Mouse (Mus musculus) CH12.LX (cell line): ENCODE data around the gene Cox8a. TPM values are rescaled to one million over a fixed set of nuclear protein-coding genes. Genes with fewer than 3 reads are reported as not detected.

Source experiments
- DNase-seq: peaks from one replicate; pipeline ENCODE4 v3.0.0-alpha.2; 2013; ENCODE audit errors: extremely low read depth
- H3K27ac ChIP-seq: 2 replicates; pipeline ENCODE4 v1.5.1; 2012; ENCODE audit warnings: low read depth, mild to moderate bottlenecking, control low read depth, moderate library complexity; ENCODE audit not compliant: insufficient read depth
- H3K27me3 ChIP-seq: replicated peaks from 2 replicates; pipeline ENCODE3; 2012; ENCODE audit warnings: inconsistent platforms
- H3K36me3 ChIP-seq, 2 experiments: replicated peaks in 1 of 2; 2 replicates each; pipeline versions ENCODE3 to v1.6.1; 2012; ENCODE audit warnings: inconsistent platforms in 1 of 2, low read length in 1 of 2, mild to moderate bottlenecking in 1 of 2, mixed read lengths in 1 of 2, moderate library complexity in 1 of 2; ENCODE audit not compliant: control insufficient read depth in 1 of 2, insufficient read depth in 1 of 2
- H3K4me1 ChIP-seq, 2 experiments: 2 replicates each; pipeline ENCODE4 v1.6.1; 2012; ENCODE audit warnings: inconsistent platforms in 1 of 2, moderate library complexity in 1 of 2; ENCODE audit not compliant: insufficient read depth in 2 of 2, control insufficient read depth in 1 of 2
- H3K4me2 ChIP-seq: 2 replicates; pipeline ENCODE4 v1.6.1; 2012; ENCODE audit warnings: low read depth, mild to moderate bottlenecking, control low read depth; ENCODE audit not compliant: poor library complexity, insufficient read depth, severe bottlenecking
- H3K4me3 ChIP-seq, 3 experiments: fragments of 150-350 bp in 1 of 3; sonication (generic) in 1 of 3; replicated peaks in 1 of 3; 2 replicates each; pipeline versions ENCODE3 to v1.5.1; 2011 to 2012; ENCODE audit warnings: low read depth in 2 of 3, low read length in 2 of 3, mild to moderate bottlenecking in 2 of 3, moderate library complexity in 2 of 3, control low read depth in 1 of 3, improper control_type of control experiment in 1 of 3, inconsistent platforms in 1 of 3, mixed read lengths in 1 of 3; ENCODE audit not compliant: poor library complexity in 1 of 3
- H3K79me2 ChIP-seq: replicated peaks from 2 replicates; pipeline ENCODE4 v1.6.1; 2012; ENCODE audit warnings: mild to moderate bottlenecking, moderate library complexity; ENCODE audit not compliant: control insufficient read depth, poor library complexity, insufficient read depth, severe bottlenecking; ENCODE audit errors: extremely low read depth
- H3K9ac ChIP-seq: 2 replicates; pipeline ENCODE4 v1.6.1; 2012; ENCODE audit warnings: low read depth, mild to moderate bottlenecking, control low read depth, moderate library complexity; ENCODE audit not compliant: insufficient read depth
- H3K9me3 ChIP-seq: replicated peaks from 2 replicates; pipeline ENCODE3; 2012; ENCODE audit warnings: low read length, inconsistent platforms, mixed read lengths
- BHLHE40 ChIP-seq: IDR thresholded peaks from 2 replicates; pipeline ENCODE4 v1.6.1; 2011; ENCODE audit warnings: mild to moderate bottlenecking, low read depth, low read length, improper control_type of control experiment
- CHD2 ChIP-seq: IDR thresholded peaks from 2 replicates; pipeline ENCODE4 v1.6.1; 2011; ENCODE audit warnings: low read length, improper control_type of control experiment
- E2F4 ChIP-seq: IDR thresholded peaks from 2 replicates; pipeline ENCODE4 v1.6.1; 2011; ENCODE audit warnings: low read depth, low read length, improper control_type of control experiment; ENCODE audit not compliant: insufficient replicate concordance
- EP300 ChIP-seq: IDR thresholded peaks from 2 replicates; pipeline ENCODE4 v1.6.1; 2011; ENCODE audit warnings: low read length, improper control_type of control experiment
- ETS1 ChIP-seq: conservative IDR thresholded peaks from 2 replicates; pipeline ENCODE4 v1.6.1; 2012; ENCODE audit warnings: low read depth, mild to moderate bottlenecking, inconsistent platforms, low read length, improper control_type of control experiment, moderate library complexity
- KAT2A ChIP-seq: IDR thresholded peaks from 2 replicates; pipeline ENCODE4 v1.6.1; 2012; ENCODE audit warnings: low read length, improper control_type of control experiment, inconsistent platforms; ENCODE audit not compliant: insufficient replicate concordance
- MAFK ChIP-seq: IDR thresholded peaks from 2 replicates; pipeline ENCODE4 v1.6.1; 2011; ENCODE audit warnings: low read length, improper control_type of control experiment; ENCODE audit not compliant: insufficient replicate concordance
- MEF2A ChIP-seq: IDR thresholded peaks from 2 replicates; pipeline ENCODE4 v1.6.1; 2014; ENCODE audit warnings: low read depth, mild to moderate bottlenecking, inconsistent platforms, low read length, improper control_type of control experiment, borderline replicate concordance
- NELFE ChIP-seq: IDR thresholded peaks from 2 replicates; pipeline ENCODE4 v1.6.1; 2011; ENCODE audit warnings: low read depth, low read length, improper control_type of control experiment
- PAX5 ChIP-seq: IDR thresholded peaks from 2 replicates; pipeline ENCODE4 v1.6.1; 2012; ENCODE audit warnings: low read length, inconsistent platforms, mixed read lengths
- POLR2AphosphoS2 ChIP-seq: IDR thresholded peaks from 2 replicates; pipeline ENCODE4 v1.6.1; 2011; ENCODE audit warnings: low read depth, low read length, improper control_type of control experiment
- RAD21 ChIP-seq: IDR thresholded peaks from 2 replicates; pipeline ENCODE4 v1.6.1; 2011; ENCODE audit warnings: low read depth, mild to moderate bottlenecking, low read length, improper control_type of control experiment, moderate library complexity
- RCOR1 ChIP-seq: conservative IDR thresholded peaks from 2 replicates; pipeline ENCODE4 v1.6.1; 2012; ENCODE audit warnings: low read depth, mild to moderate bottlenecking, inconsistent platforms, low read length, improper control_type of control experiment
- SMC3 ChIP-seq: IDR thresholded peaks from 2 replicates; pipeline ENCODE4 v1.6.1; 2011; ENCODE audit warnings: low read depth, low read length, improper control_type of control experiment
- TBP ChIP-seq: conservative IDR thresholded peaks from 2 replicates; pipeline ENCODE4 v1.6.1; 2011; ENCODE audit warnings: low read depth, low read length, improper control_type of control experiment
- UBTF ChIP-seq: IDR thresholded peaks from 2 replicates; pipeline ENCODE4 v1.6.1; 2012; ENCODE audit warnings: low read depth, mild to moderate bottlenecking, inconsistent platforms, low read length, improper control_type of control experiment, moderate library complexity
- USF1 ChIP-seq: IDR thresholded peaks from 2 replicates; pipeline ENCODE4 v1.6.1; 2014; ENCODE audit warnings: low read depth, mild to moderate bottlenecking, inconsistent platforms, low read length, improper control_type of control experiment
- ZKSCAN1 ChIP-seq: IDR thresholded peaks from 2 replicates; pipeline ENCODE4 v1.6.1; 2012; ENCODE audit warnings: low read depth, inconsistent platforms, low read length, improper control_type of control experiment, borderline replicate concordance
- dilution Hi-C: fragments of 300-500 bp; cut with MboI; formaldehyde crosslinking; loops from 2 replicates; pipeline ENCODE4 v1.14.3; 2020; ENCODE audit warnings: low sequenced_read_pairs; ENCODE audit not compliant: extremely low pct_unique_long_range_greater_than_20kb, extremely low pct_ligation_motif_present
- in situ Hi-C: fragments of 300-500 bp; cut with MboI; formaldehyde crosslinking; loops from 3 replicates; pipeline ENCODE4 v1.14.3; 2019; ENCODE audit warnings: low sequenced_read_pairs, low pct_ligation_motif_present, low pct_unique_long_range_greater_than_20kb, mixed read lengths
- polyA plus RNA-seq: library from polyadenylated mRNA; unstranded; fragments of >175 nt; gene quantifications from 2 replicates; pipeline ENCODE4 v1.2.1, GENCODE M21; 2012; ENCODE audit warnings: low read depth; ENCODE audit not compliant: insufficient read length
- total RNA-seq, 2 experiments: library from RNA; depleted of rRNA; stranded (reverse); fragments of 300-350 nt in 1 of 2; fragments of >200 nt in 1 of 2; gene quantifications; 2 replicates each; pipeline ENCODE4 v1.2.3; 2012 to 2014

The Cox8a gene
- total and polyA plus RNA-seq, 3 experiments = 326 to 896 (median 822) TPM

DNA sequence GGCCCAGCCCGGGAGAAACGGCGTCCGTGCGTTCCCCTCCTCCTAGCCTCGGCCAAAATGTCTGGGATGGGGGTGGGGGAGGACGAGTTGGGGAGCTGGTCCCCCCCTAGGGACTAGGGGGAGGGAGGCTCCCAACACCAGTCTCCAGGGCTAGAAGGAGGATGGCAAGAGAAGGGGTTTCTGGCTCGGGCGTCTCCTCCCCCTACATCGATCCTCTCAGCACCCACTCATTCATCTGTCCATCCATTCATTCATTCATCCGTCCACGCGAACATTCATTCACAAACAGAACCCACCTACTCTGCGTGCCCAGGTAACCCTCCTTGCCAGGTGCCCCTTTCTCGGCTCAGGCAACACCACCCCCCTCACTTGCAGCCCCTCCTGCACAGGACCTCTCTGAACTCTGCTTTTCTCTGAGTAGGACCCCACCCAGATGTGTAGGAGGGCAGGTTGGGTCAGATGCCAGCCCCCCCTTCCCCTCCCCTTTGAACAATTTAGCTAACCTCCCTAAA lies 51.2 kb downstream of the Cox8a start:
- in situ Hi-C loops = no loop called here
- Histone ChIP-seq H3K36me3 (no peaks in the 10 kb centered on the region), H3K9ac (no peak overlapping the region), H3K9me3 (peaks cover 4% of the 10 kb centered on the region), H3K79me2 (no peaks in the 10 kb centered on the region), H3K27ac (no peak overlapping the region), H3K4me2 (no peak overlapping the region), H3K4me1 (peaks cover under 1 to 2% of the 10 kb centered on the region in 2 experiments; a peak in 2 of 4 replicates), H3K27me3 (peaks cover 81% of the 10 kb centered on the region), H3K4me3 (no peak overlapping the region)
- no peak for TF ChIP-seq MAFK
- no peak for DNase-seq
- dilution Hi-C loops = no loop called here

- TF ChIP-seq EP300 = no peak
- TF ChIP-seq ZKSCAN1 = no peak
- no peak for TF ChIP-seq ETS1
- TF ChIP-seq PAX5 = no peak
- TF ChIP-seq POLR2AphosphoS2 = no peak
- TF ChIP-seq KAT2A = no peak
- TF ChIP-seq TBP = no peak
- no peak for TF ChIP-seq MAFK
- TF ChIP-seq UBTF = no peak
- no peak for TF ChIP-seq USF1
- no peak for TF ChIP-seq NELFE
- TF ChIP-seq BHLHE40 = no peak
- TF ChIP-seq RCOR1 = no peak
- TF ChIP-seq MEF2A = no peak
- no peak for TF ChIP-seq RAD21
- no peak for TF ChIP-seq E2F4
- TF ChIP-seq CHD2 = no peak
- no peak for TF ChIP-seq SMC3
- Histone ChIP-seq H3K9ac (no peak overlapping the region), H3K27me3 (peaks cover 82% of the 10 kb centered on the region), H3K27ac (no peak overlapping the region), H3K36me3 (no peaks in the 10 kb centered on the region), H3K9me3 (peaks cover 4% of the 10 kb centered on the region), H3K79me2 (no peaks in the 10 kb centered on the region), H3K4me1 (no peaks in the 10 kb centered on the region), H3K4me2 (no peak overlapping the region), H3K4me3 (no peak overlapping the region)
- dilution Hi-C loops (no loop called here), in situ Hi-C loops (no loop called here)
- DNase-seq = no peak
Measured at GRCm38 (mm10) chr19:7165509-7166199, 51.8 kb downstream of the Cox8a start.

Other genes starting within 250 kb of the Cox8a start
- 256 and 329 TPM in 2 replicates for gene Ppp1r14b, start 242.6 kb downstream of the Cox8a start, total RNA-seq (2012; rRNA removed)
- 151 and 167 TPM in 2 replicates for gene Ppp1r14b, start 242.6 kb downstream of the Cox8a start, total RNA-seq (2014; rRNA removed)
- gene Ppp1r14b, start 242.6 kb downstream of the Cox8a start, polyA plus RNA-seq = 179 and 241 TPM in 2 replicates
- 6.4 and 7.5 TPM in 2 replicates for gene Plcb3, start 241.1 kb downstream of the Cox8a start, total RNA-seq (2012; rRNA removed)
- gene Plcb3, start 241.1 kb downstream of the Cox8a start, total RNA-seq (2014; rRNA removed) = 3.0 and 4.1 TPM in 2 replicates
- 7.8 and 8.2 TPM in 2 replicates for gene Plcb3, start 241.1 kb downstream of the Cox8a start, polyA plus RNA-seq
- 44.6 and 50.4 TPM in 2 replicates for gene Fkbp2, start 237.1 kb downstream of the Cox8a start, total RNA-seq (2012; rRNA removed)
- 17.6 and 20.7 TPM in 2 replicates for gene Fkbp2, start 237.1 kb downstream of the Cox8a start, total RNA-seq (2014; rRNA removed)
- gene Fkbp2, start 237.1 kb downstream of the Cox8a start, polyA plus RNA-seq = 87.0 and 97.7 TPM in 2 replicates
- gene Vegfb, start 230.0 kb downstream of the Cox8a start, total RNA-seq (2012; rRNA removed) = 12.9 and 13.2 TPM in 2 replicates
- 3.2 and 3.5 TPM in 2 replicates for gene Vegfb, start 230.0 kb downstream of the Cox8a start, total RNA-seq (2014; rRNA removed)
- 28.4 and 35.1 TPM in 2 replicates for gene Vegfb, start 230.0 kb downstream of the Cox8a start, polyA plus RNA-seq
- 9.7 and 11.2 TPM in 2 replicates for gene Dnajc4, start 225.0 kb downstream of the Cox8a start, total RNA-seq (2012; rRNA removed)
- gene Dnajc4, start 225.0 kb downstream of the Cox8a start, total RNA-seq (2014; rRNA removed) = 6.2 and 7.5 TPM in 2 replicates
- 12.7 and 13.9 TPM in 2 replicates for gene Dnajc4, start 225.0 kb downstream of the Cox8a start, polyA plus RNA-seq
- 24.6 and 26.6 TPM in 2 replicates for gene Nudt22, start 221.5 kb downstream of the Cox8a start, total RNA-seq (2012; rRNA removed)
- 9.0 and 11.2 TPM in 2 replicates for gene Nudt22, start 221.5 kb downstream of the Cox8a start, total RNA-seq (2014; rRNA removed)
- gene Nudt22, start 221.5 kb downstream of the Cox8a start, polyA plus RNA-seq = 10.8 and 11.1 TPM in 2 replicates
- gene Trpt1, start 221.5 kb downstream of the Cox8a start, total RNA-seq (2012; rRNA removed) = 4.1 and 4.7 TPM in 2 replicates
- 2.8 and 3.4 TPM in 2 replicates for gene Trpt1, start 221.5 kb downstream of the Cox8a start, total RNA-seq (2014; rRNA removed)
- gene Trpt1, start 221.5 kb downstream of the Cox8a start, polyA plus RNA-seq = 2.1 and 3.1 TPM in 2 replicates
- gene Fermt3, start 198.1 kb downstream of the Cox8a start, total RNA-seq (2012; rRNA removed) = 57.4 and 58.4 TPM in 2 replicates
- 47.0 and 58.7 TPM in 2 replicates for gene Fermt3, start 198.1 kb downstream of the Cox8a start, total RNA-seq (2014; rRNA removed)
- gene Fermt3, start 198.1 kb downstream of the Cox8a start, polyA plus RNA-seq = 65.1 and 67.3 TPM in 2 replicates
- gene Stip1, start 177.6 kb downstream of the Cox8a start, total RNA-seq (2012; rRNA removed) = 178 and 246 TPM in 2 replicates
- 200 and 202 TPM in 2 replicates for gene Stip1, start 177.6 kb downstream of the Cox8a start, total RNA-seq (2014; rRNA removed)
- 314 and 344 TPM in 2 replicates for gene Stip1, start 177.6 kb downstream of the Cox8a start, polyA plus RNA-seq
- gene Macrod1, start 160.8 kb downstream of the Cox8a start, total RNA-seq (2012; rRNA removed) = not detected in 2 replicates
- not detected in 2 replicates for gene Macrod1, start 160.8 kb downstream of the Cox8a start, total RNA-seq (2014; rRNA removed)
- gene Macrod1, start 160.8 kb downstream of the Cox8a start, polyA plus RNA-seq = 1.00 and 1.0 TPM in 2 replicates
- gene Flrt1, start 111.9 kb downstream of the Cox8a start, total RNA-seq (2012; rRNA removed) = not detected in 2 replicates
- not detected in 2 replicates for gene Flrt1, start 111.9 kb downstream of the Cox8a start, total RNA-seq (2014; rRNA removed)
- not detected in 2 replicates for gene Flrt1, start 111.9 kb downstream of the Cox8a start, polyA plus RNA-seq
- 102 and 114 TPM in 2 replicates for gene Otub1, start 11.3 kb downstream of the Cox8a start, total RNA-seq (2012; rRNA removed)
- 115 and 119 TPM in 2 replicates for gene Otub1, start 11.3 kb downstream of the Cox8a start, total RNA-seq (2014; rRNA removed)
- 126 and 139 TPM in 2 replicates for gene Otub1, start 11.3 kb downstream of the Cox8a start, polyA plus RNA-seq
- 40.6 and 45.5 TPM in 2 replicates for gene Naa40, start 23.6 kb upstream of the Cox8a start, total RNA-seq (2012; rRNA removed)
- 63.1 and 65.7 TPM in 2 replicates for gene Naa40, start 23.6 kb upstream of the Cox8a start, total RNA-seq (2014; rRNA removed)
- gene Naa40, start 23.6 kb upstream of the Cox8a start, polyA plus RNA-seq = 61.2 and 69.3 TPM in 2 replicates
- gene Rcor2, start 49.7 kb upstream of the Cox8a start, total RNA-seq (2012; rRNA removed) = 12.0 and 13.3 TPM in 2 replicates
- 9.2 and 10.3 TPM in 2 replicates for gene Rcor2, start 49.7 kb upstream of the Cox8a start, total RNA-seq (2014; rRNA removed)
- gene Rcor2, start 49.7 kb upstream of the Cox8a start, polyA plus RNA-seq = 22.8 and 28.2 TPM in 2 replicates
- gene Mark2, start 124.2 kb upstream of the Cox8a start, total RNA-seq (2012; rRNA removed) = 19.0 and 20.6 TPM in 2 replicates
- gene Mark2, start 124.2 kb upstream of the Cox8a start, total RNA-seq (2014; rRNA removed) = 6.3 and 8.1 TPM in 2 replicates
- gene Mark2, start 124.2 kb upstream of the Cox8a start, polyA plus RNA-seq = 33.4 and 34.4 TPM in 2 replicates
- 9.0 and 10.1 TPM in 2 replicates for gene Spindoc, start 165.4 kb upstream of the Cox8a start, total RNA-seq (2012; rRNA removed)
- 7.9 and 10.6 TPM in 2 replicates for gene Spindoc, start 165.4 kb upstream of the Cox8a start, total RNA-seq (2014; rRNA removed)
- gene Spindoc, start 165.4 kb upstream of the Cox8a start, polyA plus RNA-seq = 15.7 and 21.7 TPM in 2 replicates
- 9.8 and 10.5 TPM in 2 replicates for gene 2700081O15Rik, start 200.0 kb upstream of the Cox8a start, total RNA-seq (2012; rRNA removed)
- gene 2700081O15Rik, start 200.0 kb upstream of the Cox8a start, total RNA-seq (2014; rRNA removed) = 7.1 and 7.2 TPM in 2 replicates
- gene 2700081O15Rik, start 200.0 kb upstream of the Cox8a start, polyA plus RNA-seq = 12.2 and 12.3 TPM in 2 replicates